Mouse (Mus musculus): Measurements from ENCODE around the gene Cdk1.

- TF ChIP-seq CTCF (IDR thresholded peaks at IDR 0.05; ENCODE audit: extremely low read depth, insufficient read depth, low read length) (no peak), POLR2A (IDR thresholded peaks at IDR 0.05; ENCODE audit: extremely low read depth, insufficient read depth, low read length) (no peak)
These were observed 47.9 kb downstream of the Cdk1 start for GRCm38 (mm10) chr10:69304819-69305218.
